ENCODE assay signal across 26 mouse cellular contexts in genomic region chr5:131912983-131913382, GRCm38 (mm10).
DNase-seq lines count a peak whose midpoint lies in the region; ATAC-seq and TF ChIP-seq lines count a peak whose summit lies in the region.
"Had no signal": no experiment of that assay in that cellular context is flagged by ENCODE, and none has a peak within 500 bp of the region (broad histone marks: within the 10 kb centered on the region; RNA-seq: fewer than 3 reads in every experiment).

No protein-coding gene starts in this region.

- no peak overlapping the region for H3K4me2 ChIP-seq in forebrain, embryonic 12.5 days
- H3K4me2 ChIP-seq in forebrain, postnatal 0 days (ENCODE audit: low read depth) = no peak overlapping the region
- no peak overlapping the region for H3K4me2 ChIP-seq in intestine, embryonic 15.5 days (replicated peaks)
- no peak overlapping the region for H3K4me2 ChIP-seq in intestine, postnatal 0 days (replicated peaks; ENCODE audit: low read depth)
- H3K4me2 ChIP-seq in midbrain, postnatal 0 days (ENCODE audit: low read depth, low read length, poor library complexity, severe bottlenecking) = no peak overlapping the region
- H3K4me2 ChIP-seq: embryonic facial prominence, embryonic 13.5 days; embryonic facial prominence, embryonic 15.5 days; forebrain, embryonic 15.5 days had no signal

- H3K9me3 ChIP-seq in forebrain, embryonic 12.5 days = no peaks in the 10 kb centered on the region
- H3K9me3 ChIP-seq in forebrain, postnatal 0 days (ENCODE audit: low read length) = no peaks in the 10 kb centered on the region
- no peaks in the 10 kb centered on the region for H3K9me3 ChIP-seq in intestine, embryonic 15.5 days
- no peaks in the 10 kb centered on the region for H3K9me3 ChIP-seq in intestine, postnatal 0 days (ENCODE audit: control insufficient read depth)
- H3K9me3 ChIP-seq in midbrain, postnatal 0 days (ENCODE audit: low read length) = no peaks in the 10 kb centered on the region
- H3K9me3 ChIP-seq: embryonic facial prominence, embryonic 15.5 days; forebrain, embryonic 15.5 days had no signal

- H3K27ac ChIP-seq in forebrain, embryonic 12.5 days = 0 out of 2 replicates have a peak overlapping the region, but pooled peaks have one; percentile 9
- H3K27ac ChIP-seq in forebrain, postnatal 0 days (ENCODE audit: low read depth, low read length) = no peak overlapping the region
- H3K27ac ChIP-seq in intestine, embryonic 15.5 days = no peak overlapping the region
- H3K27ac ChIP-seq in intestine, postnatal 0 days (ENCODE audit: low read depth, low read length) = no peak overlapping the region
- H3K27ac ChIP-seq in midbrain, postnatal 0 days (ENCODE audit: low read depth, low read length) = no peak overlapping the region
- H3K27ac ChIP-seq: embryonic facial prominence, embryonic 13.5 days; embryonic facial prominence, embryonic 15.5 days; forebrain, embryonic 10.5 days; forebrain, embryonic 13.5 days; forebrain, embryonic 15.5 days had no signal

- no peak for TF ChIP-seq CTCF in forebrain, postnatal 0 days (IDR thresholded peaks at IDR 0.05; ENCODE audit: low read depth)
- TF ChIP-seq CTCF in intestine, postnatal 0 days (IDR thresholded peaks at IDR 0.05; ENCODE audit: low read depth) = no peak
- no peak for TF ChIP-seq CTCF in midbrain, postnatal 0 days (IDR thresholded peaks at IDR 0.05)

- no peaks in the 10 kb centered on the region for H3K36me3 ChIP-seq in forebrain, embryonic 12.5 days (replicated peaks)
- H3K36me3 ChIP-seq in forebrain, postnatal 0 days (ENCODE audit: insufficient read depth) = no peaks in the 10 kb centered on the region
- H3K36me3 ChIP-seq in intestine, embryonic 15.5 days = no peaks in the 10 kb centered on the region
- H3K36me3 ChIP-seq in intestine, postnatal 0 days (ENCODE audit: control insufficient read depth, insufficient read depth) = no peaks in the 10 kb centered on the region
- no peaks in the 10 kb centered on the region for H3K36me3 ChIP-seq in midbrain, postnatal 0 days (ENCODE audit: insufficient read depth, low read length)
- H3K36me3 ChIP-seq: embryonic facial prominence, embryonic 13.5 days; embryonic facial prominence, embryonic 15.5 days; forebrain, embryonic 15.5 days; G1E had no signal

- no peak for DNase-seq in forebrain, postnatal 0 days
- DNase-seq in midbrain, postnatal 0 days (ENCODE audit: low spot score) = no peak
- DNase-seq in spleen, postnatal 10 days (ENCODE audit: low spot score in 2 of 2) = no peak
- DNase-seq: adrenal gland, postnatal 10 days; adrenal gland, postnatal 25 days; B cell, adult 2 months; cerebellum, adult 11 months; cerebellum, adult 18-20 months; cerebellum, adult 8-10 months; cerebellum, adult 9-11 months; cerebellum, postnatal 14 days; cerebellum, postnatal 36 days had no signal

- no peak overlapping the region for H3K9ac ChIP-seq in forebrain, embryonic 12.5 days
- H3K9ac ChIP-seq in forebrain, postnatal 0 days = no peak overlapping the region
- H3K9ac ChIP-seq in intestine, embryonic 15.5 days = no peak overlapping the region
- H3K9ac ChIP-seq in intestine, postnatal 0 days (ENCODE audit: low read depth, low read length) = no peak overlapping the region
- no peak overlapping the region for H3K9ac ChIP-seq in midbrain, postnatal 0 days (replicated peaks; ENCODE audit: low read length, poor library complexity, severe bottlenecking)
- H3K9ac ChIP-seq: embryonic facial prominence, embryonic 13.5 days; embryonic facial prominence, embryonic 15.5 days; forebrain, embryonic 13.5 days; forebrain, embryonic 15.5 days had no signal

- H3K27me3 ChIP-seq in forebrain, embryonic 12.5 days = peaks cover 22% of the 10 kb centered on the region; the same call in 1 of the 2 replicates
- no peaks in the 10 kb centered on the region for H3K27me3 ChIP-seq in forebrain, postnatal 0 days (ENCODE audit: insufficient read depth, low read length)
- no peaks in the 10 kb centered on the region for H3K27me3 ChIP-seq in intestine, embryonic 15.5 days (replicated peaks)
- H3K27me3 ChIP-seq in intestine, postnatal 0 days (replicated peaks; ENCODE audit: control insufficient read depth, insufficient read depth, low read length) = no peaks in the 10 kb centered on the region
- H3K27me3 ChIP-seq in midbrain, postnatal 0 days (ENCODE audit: insufficient read depth, low read length) = no peaks in the 10 kb centered on the region
- H3K27me3 ChIP-seq: CH12.LX; embryonic facial prominence, embryonic 13.5 days; embryonic facial prominence, embryonic 15.5 days; forebrain, embryonic 13.5 days; forebrain, embryonic 15.5 days had no signal

- ATAC-seq in forebrain, embryonic 12.5 days (ENCODE audit: low FRiP score) = no peak
- no peak for ATAC-seq in forebrain, postnatal 0 days
- ATAC-seq in intestine, embryonic 15.5 days = peak; percentile 80
- ATAC-seq in intestine, postnatal 0 days = 0 out of 2 replicates have a peak, but pooled peaks have one; percentile 36
- no peak for ATAC-seq in midbrain, postnatal 0 days (ENCODE audit: low FRiP score)
- ATAC-seq: activated CD4-positive, CD25-positive, alpha-beta regulatory T cell, adult 4 months; CD4-positive, CD25-positive, alpha-beta regulatory T cell, adult 4 months; forebrain, embryonic 13.5 days; forebrain, embryonic 15.5 days; Patski had no signal

- H3K4me3 ChIP-seq in forebrain, embryonic 12.5 days (replicated peaks) = no peak overlapping the region
- H3K4me3 ChIP-seq in forebrain, postnatal 0 days (ENCODE audit: low read depth, low read length) = no peak overlapping the region
- no peak overlapping the region for H3K4me3 ChIP-seq in intestine, embryonic 15.5 days (replicated peaks)
- no peak overlapping the region for H3K4me3 ChIP-seq in intestine, postnatal 0 days (ENCODE audit: low read depth, low read length)
- H3K4me3 ChIP-seq in midbrain, postnatal 0 days (ENCODE audit: low read depth, low read length) = no peak overlapping the region
- H3K4me3 ChIP-seq: embryonic facial prominence, embryonic 13.5 days; embryonic facial prominence, embryonic 15.5 days; erythroblast, embryonic 14.5 days; forebrain, embryonic 10.5 days; forebrain, embryonic 13.5 days; forebrain, embryonic 15.5 days had no signal

- WGBS in forebrain, embryonic 12.5 days = 52% methylated on average over 1 of the region's 1 CpGs
- WGBS in forebrain, postnatal 0 days = 49% methylated on average over 1 of the region's 1 CpGs
- WGBS in intestine, embryonic 15.5 days = 45% methylated on average over 1 of the region's 1 CpGs
- WGBS in intestine, postnatal 0 days = 33% methylated on average over 1 of the region's 1 CpGs
- 54% methylated on average over 1 of the region's 1 CpGs for WGBS in midbrain, postnatal 0 days

- peaks cover 44% of the 10 kb centered on the region for H3K4me1 ChIP-seq in forebrain, embryonic 12.5 days
- H3K4me1 ChIP-seq in forebrain, postnatal 0 days (ENCODE audit: insufficient read depth) = no peaks in the 10 kb centered on the region
- H3K4me1 ChIP-seq in intestine, embryonic 15.5 days (replicated peaks) = no peaks in the 10 kb centered on the region
- no peaks in the 10 kb centered on the region for H3K4me1 ChIP-seq in intestine, postnatal 0 days (replicated peaks; ENCODE audit: control insufficient read depth, insufficient read depth, low read length)
- peaks cover 13% of the 10 kb centered on the region for H3K4me1 ChIP-seq in midbrain, postnatal 0 days (ENCODE audit: insufficient read depth, low read length)

Comparison
In these comparisons a context has a peak if more than half of its experiments do, and no peak if none do; other contexts are left out.
1. ATAC-seq: peak in intestine, embryonic 15.5 days (single experiment) and intestine, postnatal 0 days (single experiment); none in forebrain, embryonic 12.5 days (single experiment), forebrain, postnatal 0 days (single experiment) and midbrain, postnatal 0 days (single experiment).